Mouse (Mus musculus): ENCODE data around the gene St6galnac5. TPM values are rescaled to one million over a fixed set of nuclear protein-coding genes. Genes with fewer than 3 reads are reported as not detected.

St6galnac5 gene
- not detected for polyA plus RNA-seq (2017; shearing (Covaris generic))

GRCm38 (mm10) chr3:152981988-152982387 is at the start of gene St6galnac5:
St6galnac5 (minus strand) TSS chr3:152982246.

Data from effector memory CD4-positive, alpha-beta T cell, adult 7 months (primary cell).